Mouse (Mus musculus): ENCODE data around the gene Tmem222. TPM values are rescaled to one million over a fixed set of nuclear protein-coding genes. Genes with fewer than 3 reads are reported as not detected.

Gene Tmem222
- polyA plus RNA-seq, 1 experiment: 58.0 TPM

GRCm38 (mm10) chr4:133297801-133298238 lies 20.2 kb upstream of the Tmem222 start:
- Histone ChIP-seq H3K4me3 (ENCODE audit: extremely low read depth, insufficient read depth, insufficient read length) (no peak overlapping the region), H3K27ac (ENCODE audit: insufficient read depth, low read length) (no peak overlapping the region), H3K4me1 (ENCODE audit: control insufficient read depth, insufficient read depth, insufficient read length) (no peaks in the 10 kb centered on the region), H3K27me3 (ENCODE audit: control insufficient read depth, insufficient read depth, low read length) (no peaks in the 10 kb centered on the region), H3K36me3 (ENCODE audit: control insufficient read depth, insufficient read depth, low read length) (peaks cover 22% of the 10 kb centered on the region)
- WGBS: 8% methylated on average over 5 of the region's 5 CpGs
- TF ChIP-seq POLR2A (IDR thresholded peaks at IDR 0.05; ENCODE audit: low read depth, low read length) (no peak), CTCF (IDR thresholded peaks at IDR 0.05; ENCODE audit: extremely low read depth, insufficient read depth, insufficient read length, insufficient replicate concordance) (peak; percentile 96)
- peak in 1 of 2 experiments; percentile 64 for DNase-seq (ENCODE audit: low read depth in 1 of 2, low spot score in 2 of 2)

DNA sequence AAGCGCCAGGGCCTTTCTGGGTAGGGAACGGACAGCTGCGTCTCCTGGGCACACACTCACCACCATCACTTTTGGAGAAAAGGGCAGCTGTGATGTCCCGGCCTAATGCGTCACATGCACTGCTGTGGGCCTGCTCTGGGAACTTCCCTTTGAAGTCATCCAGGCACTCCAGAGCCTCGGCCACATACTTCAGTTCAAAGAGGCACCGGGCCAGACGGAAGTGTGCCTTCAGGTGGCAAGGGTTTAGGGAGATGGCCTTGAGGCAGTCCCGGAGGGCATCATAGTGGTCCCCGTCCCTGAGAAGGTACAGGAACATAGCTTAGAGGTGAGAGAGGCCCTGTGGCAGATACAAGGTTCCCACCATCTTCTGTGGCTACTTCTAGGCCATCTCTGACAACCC lies 19.8 kb upstream of the Tmem222 start:
- no peaks in the 10 kb centered on the region for H3K27me3 ChIP-seq (ENCODE audit: control insufficient read depth, insufficient read depth, low read length)
- TF ChIP-seq POLR2A (IDR thresholded peaks at IDR 0.05; ENCODE audit: low read depth, low read length) (no peak), CTCF (IDR thresholded peaks at IDR 0.05; ENCODE audit: extremely low read depth, insufficient read depth, insufficient read length, insufficient replicate concordance) (no peak)
- H3K4me1 ChIP-seq (ENCODE audit: control insufficient read depth, insufficient read depth, insufficient read length): no peaks in the 10 kb centered on the region
- no peak for DNase-seq (ENCODE audit: low read depth in 1 of 2, low spot score in 2 of 2)
- H3K4me3 ChIP-seq (ENCODE audit: extremely low read depth, insufficient read depth, insufficient read length): no peak overlapping the region
- no peak overlapping the region for H3K27ac ChIP-seq (ENCODE audit: insufficient read depth, low read length)
- 78% methylated on average over 10 of the region's 10 CpGs for WGBS
- peaks cover 22% of the 10 kb centered on the region for H3K36me3 ChIP-seq (ENCODE audit: control insufficient read depth, insufficient read depth, low read length)

- H3K27ac ChIP-seq (ENCODE audit: insufficient read depth, low read length): no peak overlapping the region
- no peak for TF ChIP-seq CTCF (IDR thresholded peaks at IDR 0.05; ENCODE audit: extremely low read depth, insufficient read depth, insufficient read length, insufficient replicate concordance)
- no peak for TF ChIP-seq POLR2A (IDR thresholded peaks at IDR 0.05; ENCODE audit: low read depth, low read length)
- H3K4me3 ChIP-seq (ENCODE audit: extremely low read depth, insufficient read depth, insufficient read length): no peak overlapping the region
- no peak for DNase-seq (ENCODE audit: low read depth in 1 of 2, low spot score in 2 of 2)
- no peaks in the 10 kb centered on the region for H3K4me1 ChIP-seq (ENCODE audit: control insufficient read depth, insufficient read depth, insufficient read length)
- H3K36me3 ChIP-seq (ENCODE audit: control insufficient read depth, insufficient read depth, low read length): peaks cover 14% of the 10 kb centered on the region
- 90% methylated on average over 11 of the region's 11 CpGs for WGBS
- no peaks in the 10 kb centered on the region for H3K27me3 ChIP-seq (ENCODE audit: control insufficient read depth, insufficient read depth, low read length)
Measured at GRCm38 (mm10) chr4:133294084-133294483, 16.5 kb upstream of the Tmem222 start.

DNA sequence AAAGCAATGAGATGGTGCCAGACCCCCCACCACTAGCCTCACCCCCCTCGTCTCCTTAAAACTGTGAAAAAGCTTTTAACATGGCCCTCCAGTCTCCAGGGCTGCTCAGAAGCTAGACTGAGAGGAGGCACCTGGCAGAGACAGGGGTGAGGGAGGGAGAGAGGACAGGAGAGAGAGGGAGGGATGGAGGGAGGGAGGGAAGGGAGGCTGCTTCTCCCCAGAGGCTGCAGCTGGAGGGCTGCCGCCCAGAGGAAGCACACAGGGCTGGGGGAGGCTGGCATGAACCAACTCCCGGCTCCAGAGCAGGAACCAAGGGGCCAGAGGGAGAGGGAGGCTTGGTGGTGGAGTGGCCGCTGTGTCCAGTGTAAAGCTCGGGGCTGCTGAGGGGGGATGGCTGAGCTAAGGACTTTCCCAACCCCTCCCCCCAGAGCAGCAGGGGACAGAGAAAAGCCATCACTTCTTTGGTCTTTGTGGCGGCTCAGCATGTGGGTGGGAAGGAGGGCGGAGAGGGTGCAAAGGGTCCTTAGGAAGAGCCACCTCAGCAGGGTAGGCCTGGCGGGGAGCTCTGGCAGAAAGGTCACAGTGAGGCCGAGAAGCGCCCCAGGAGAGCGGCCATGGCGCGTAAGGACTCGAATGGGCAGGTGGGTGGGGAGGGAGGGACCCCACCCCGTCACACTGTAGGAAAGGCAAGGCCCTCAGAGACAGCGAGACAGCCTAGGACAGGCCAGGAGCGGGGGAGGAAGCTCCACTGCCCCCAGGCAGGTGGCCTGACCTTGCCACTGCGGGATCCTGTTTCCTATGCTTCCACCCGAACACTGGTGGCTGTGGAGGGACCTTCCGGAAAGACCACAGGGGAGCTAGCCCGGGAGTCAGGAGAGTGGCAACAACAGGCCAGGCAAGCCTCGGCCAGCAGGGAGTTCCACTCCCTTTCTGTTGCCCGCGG lies 15.6 kb upstream of the Tmem222 start:
- H3K4me1 ChIP-seq (ENCODE audit: control insufficient read depth, insufficient read depth, insufficient read length): no peaks in the 10 kb centered on the region
- H3K27ac ChIP-seq (ENCODE audit: insufficient read depth, low read length): no peak overlapping the region
- no peak for DNase-seq (ENCODE audit: low read depth in 1 of 2, low spot score in 2 of 2)
- no peaks in the 10 kb centered on the region for H3K27me3 ChIP-seq (ENCODE audit: control insufficient read depth, insufficient read depth, low read length)
- H3K4me3 ChIP-seq (ENCODE audit: extremely low read depth, insufficient read depth, insufficient read length): no peak overlapping the region
- 59% methylated on average over 24 of the region's 24 CpGs for WGBS
- TF ChIP-seq CTCF (IDR thresholded peaks at IDR 0.05; ENCODE audit: extremely low read depth, insufficient read depth, insufficient read length, insufficient replicate concordance) (no peak), POLR2A (IDR thresholded peaks at IDR 0.05; ENCODE audit: low read depth, low read length) (no peak)
- peaks cover 11% of the 10 kb centered on the region for H3K36me3 ChIP-seq (ENCODE audit: control insufficient read depth, insufficient read depth, low read length)

DNA sequence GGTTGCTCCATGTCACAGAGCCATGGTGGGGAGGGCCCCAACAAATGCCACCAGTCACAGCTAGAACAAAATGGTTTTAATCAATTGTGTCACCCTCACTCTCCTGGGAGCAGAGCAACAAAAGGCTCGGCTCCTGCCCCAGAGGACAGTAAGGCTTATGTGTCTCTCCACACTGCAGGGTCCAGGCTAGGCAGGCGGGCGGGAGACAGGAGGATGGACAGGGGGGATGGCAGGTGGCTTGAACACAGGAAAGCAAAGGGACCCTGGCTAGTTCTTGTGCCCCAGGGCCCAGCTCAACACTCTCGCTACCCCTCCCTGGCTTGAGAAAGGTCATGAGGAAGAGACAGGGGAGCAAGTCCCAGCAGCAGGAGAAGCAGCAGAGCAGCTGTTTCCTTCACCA lies 14.8 kb upstream of the Tmem222 start:
- no peak overlapping the region for H3K27ac ChIP-seq (ENCODE audit: insufficient read depth, low read length)
- WGBS: 80% methylated on average over 4 of the region's 4 CpGs
- no peak for DNase-seq (ENCODE audit: low read depth in 1 of 2, low spot score in 2 of 2)
- H3K4me1 ChIP-seq (ENCODE audit: control insufficient read depth, insufficient read depth, insufficient read length): no peaks in the 10 kb centered on the region
- TF ChIP-seq POLR2A (IDR thresholded peaks at IDR 0.05; ENCODE audit: low read depth, low read length): no peak
- no peak for TF ChIP-seq CTCF (IDR thresholded peaks at IDR 0.05; ENCODE audit: extremely low read depth, insufficient read depth, insufficient read length, insufficient replicate concordance)
- H3K4me3 ChIP-seq (ENCODE audit: extremely low read depth, insufficient read depth, insufficient read length): no peak overlapping the region
- no peaks in the 10 kb centered on the region for H3K27me3 ChIP-seq (ENCODE audit: control insufficient read depth, insufficient read depth, low read length)
- peaks cover 11% of the 10 kb centered on the region for H3K36me3 ChIP-seq (ENCODE audit: control insufficient read depth, insufficient read depth, low read length)

DNA sequence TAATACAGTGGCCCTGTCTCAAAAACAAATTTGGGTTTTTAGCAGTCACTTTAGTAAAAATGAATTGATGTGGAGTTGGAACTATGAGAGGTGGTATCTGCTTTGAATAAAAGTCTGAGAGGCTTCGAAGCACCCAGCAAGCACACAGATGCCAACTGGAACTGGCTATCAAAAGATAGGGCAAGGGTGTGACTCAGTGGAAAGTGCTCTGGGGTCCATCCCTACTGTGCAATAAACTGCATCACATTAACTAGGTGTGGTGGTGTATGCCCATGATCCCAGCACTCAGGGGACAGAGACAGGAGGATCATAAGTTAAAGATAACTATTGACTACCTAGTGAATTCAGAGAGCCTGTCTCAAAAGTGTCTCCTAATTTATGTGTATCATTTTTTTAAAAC lies 13.7 kb upstream of the Tmem222 start:
- Histone ChIP-seq H3K4me1 (ENCODE audit: control insufficient read depth, insufficient read depth, insufficient read length) (no peaks in the 10 kb centered on the region), H3K27ac (ENCODE audit: insufficient read depth, low read length) (no peak overlapping the region), H3K4me3 (ENCODE audit: extremely low read depth, insufficient read depth, insufficient read length) (no peak overlapping the region), H3K27me3 (ENCODE audit: control insufficient read depth, insufficient read depth, low read length) (no peaks in the 10 kb centered on the region), H3K36me3 (ENCODE audit: control insufficient read depth, insufficient read depth, low read length) (peaks cover 9% of the 10 kb centered on the region)
- 82% methylated on average over 1 of the region's 1 CpGs for WGBS
- DNase-seq (ENCODE audit: low read depth in 1 of 2, low spot score in 2 of 2): no peak
- TF ChIP-seq POLR2A (IDR thresholded peaks at IDR 0.05; ENCODE audit: low read depth, low read length): no peak
- TF ChIP-seq CTCF (IDR thresholded peaks at IDR 0.05; ENCODE audit: extremely low read depth, insufficient read depth, insufficient read length, insufficient replicate concordance): no peak

Data from spleen, adult 2 months (tissue).